Mouse (Mus musculus) lung, adult 2 months (tissue): ENCODE results near the gene Adnp. TPM values are rescaled to one million over a fixed set of nuclear protein-coding genes. Genes with fewer than 3 reads are reported as not detected.

Experiments
- DNase-seq: peaks from one replicate; pipeline ENCODE4 v3.0.0; 2022
- H3K4me1 ChIP-seq: fragments of 200-500 bp; 2 replicates; pipeline ENCODE4 v1.6.1; 2011; ENCODE audit warnings: low read length; ENCODE audit not compliant: control insufficient read depth, insufficient read depth
- H3K4me3 ChIP-seq: fragments of 200-500 bp; replicated peaks from 2 replicates; pipeline ENCODE3; 2011; ENCODE audit warnings: low read depth, mild to moderate bottlenecking, control low read depth, low read length; ENCODE audit errors: extremely low read depth
- CTCF ChIP-seq: fragments of 200-500 bp; IDR thresholded peaks from 2 replicates; pipeline ENCODE4 v1.5.1; 2011; ENCODE audit warnings: mild to moderate bottlenecking, low read length, control low read depth; ENCODE audit not compliant: insufficient read depth
- POLR2A ChIP-seq: fragments of 200-500 bp; IDR thresholded peaks from 2 replicates; pipeline ENCODE4 v1.6.1; 2011; ENCODE audit warnings: low read depth, mild to moderate bottlenecking, control low read depth, low read length, borderline replicate concordance; ENCODE audit errors: extremely low read depth
- WGBS: fragments of 180-500 bp; shearing (Covaris S2); methylation state at CpG from one replicate; pipeline ENCODE4 v1.1.7; 2018; 5-methylcytosine and 5-hydroxymethylcytosine counted together
- polyA plus RNA-seq: library from polyadenylated mRNA; depleted of rRNA; stranded (reverse); fragments of >200 nt; gene quantifications from 2 replicates; pipeline ENCODE4 v1.2.3, GENCODE M21; 2012

Gene Adnp
- polyA plus RNA-seq, 1 experiment, result 18.3 TPM

GRCm38 (mm10) chr2:168191856-168192255 is 15.1 kb downstream of the Adnp start:
- 57% methylated on average over 2 of the region's 2 CpGs for WGBS
- TF ChIP-seq CTCF (no peak), POLR2A (no peak)
- Histone ChIP-seq H3K4me3 (no peak overlapping the region), H3K4me1 (peaks cover 48% of the 10 kb centered on the region)
- no peak for DNase-seq

DNA sequence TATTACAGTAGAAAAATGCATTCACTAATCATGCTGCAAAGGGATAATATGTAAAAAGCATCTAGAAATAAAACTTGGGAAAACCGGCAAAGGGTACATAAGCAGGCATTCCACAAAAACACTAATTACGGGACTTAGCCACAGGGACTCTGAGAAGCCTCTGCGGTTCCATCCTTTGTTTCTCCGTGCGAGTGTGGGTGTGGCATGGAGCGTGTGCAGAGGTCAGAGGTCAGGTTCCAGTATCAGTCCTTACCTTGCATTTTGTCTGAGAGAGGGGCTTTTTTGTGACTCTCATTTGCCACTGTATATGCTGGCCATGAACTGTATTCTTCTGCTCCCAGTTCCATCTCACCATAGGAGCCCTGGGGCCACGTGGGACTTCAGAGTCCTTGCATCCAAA is 31.0 kb downstream of the Adnp start:
- no peak for TF ChIP-seq CTCF
- TF ChIP-seq POLR2A, result no peak
- 57% methylated on average over 7 of the region's 7 CpGs for WGBS
- no peak for DNase-seq
- H3K4me1 ChIP-seq, result no peaks in the 10 kb centered on the region
- H3K4me3 ChIP-seq, result no peak overlapping the region

DNA sequence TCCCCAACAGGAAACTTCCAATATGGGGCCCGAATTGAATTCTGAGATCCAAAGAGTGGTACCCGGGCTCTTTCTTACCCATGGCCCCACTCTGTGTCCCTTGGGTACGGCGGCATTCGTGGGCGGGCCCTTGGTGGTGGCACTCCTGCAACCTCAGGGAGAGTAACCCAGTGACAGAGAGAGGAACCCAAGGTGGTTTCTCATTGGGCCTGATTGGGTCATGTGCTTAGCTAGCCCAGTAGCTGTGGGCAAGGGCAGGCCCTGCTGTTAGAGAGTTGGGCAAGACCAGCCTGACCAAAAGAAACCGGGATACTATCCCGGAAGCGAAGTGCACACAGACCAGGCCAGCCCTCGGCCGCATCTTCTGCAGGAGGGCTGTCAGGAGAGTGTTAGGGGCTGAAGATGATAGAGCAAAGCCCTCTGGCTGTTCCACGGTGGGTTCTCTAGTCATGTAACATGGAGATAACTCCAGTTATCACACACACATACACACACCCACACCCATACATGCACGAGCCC is 36.7 kb downstream of the Adnp start:
- Histone ChIP-seq H3K4me1 (0 out of 2 replicates have a peak, but pooled peaks cover 3% of the 10 kb centered on the region), H3K4me3 (peak overlapping the region; percentile 43)
- peak; percentile 71 for DNase-seq
- WGBS, result 17% methylated on average over 13 of the region's 13 CpGs
- TF ChIP-seq CTCF (no peak), POLR2A (peak; percentile 42; the same call in 1 of the 2 replicates)

- 0 out of 2 replicates have a peak, but pooled peaks cover 3% of the 10 kb centered on the region for H3K4me1 ChIP-seq
- DNase-seq, result no peak
- WGBS, result 12% methylated on average over 9 of the region's 9 CpGs
- TF ChIP-seq CTCF, result no peak
- no peak for TF ChIP-seq POLR2A
- H3K4me3 ChIP-seq, result peak overlapping the region; percentile 35
Measured at GRCm38 (mm10) chr2:168169800-168170113, 37.2 kb downstream of the Adnp start.

- TF ChIP-seq CTCF, result no peak
- TF ChIP-seq POLR2A, result no peak
- no peak for DNase-seq
- H3K4me3 ChIP-seq, result no peak overlapping the region
- 0 out of 2 replicates have a peak, but pooled peaks cover 3% of the 10 kb centered on the region for H3K4me1 ChIP-seq
- WGBS, result 57% methylated on average over 9 of the region's 9 CpGs
Measured at GRCm38 (mm10) chr2:168168892-168169799, 37.8 kb downstream of the Adnp start.

DNA sequence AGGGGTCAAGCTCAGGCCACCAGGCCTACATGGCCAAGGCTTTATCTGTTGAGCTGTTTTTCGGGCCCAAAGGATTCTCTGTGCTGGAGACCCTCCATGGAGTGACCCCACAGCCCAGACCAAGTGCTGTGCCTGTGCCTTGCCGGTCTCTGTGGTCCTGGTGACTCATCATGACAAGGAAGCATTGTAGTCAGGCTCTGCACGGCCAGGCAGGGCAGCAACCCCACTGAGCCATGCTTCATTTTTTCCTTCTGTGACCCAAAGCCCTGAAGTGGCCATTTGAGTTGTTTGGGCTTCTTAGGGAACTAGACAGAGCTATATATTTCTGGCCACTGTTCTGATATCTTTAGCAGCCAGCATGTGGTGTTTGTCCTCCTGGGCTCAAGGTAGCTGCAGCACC is 39.1 kb downstream of the Adnp start:
- H3K4me3 ChIP-seq, result no peak overlapping the region
- no peak for TF ChIP-seq POLR2A
- no peak for TF ChIP-seq CTCF
- WGBS, result 53% methylated on average over 3 of the region's 3 CpGs
- H3K4me1 ChIP-seq, result 0 out of 2 replicates have a peak, but pooled peaks cover 3% of the 10 kb centered on the region
- DNase-seq, result no peak

- H3K4me1 ChIP-seq, result peaks cover 4% of the 10 kb centered on the region; the same call in 1 of the 2 replicates
- DNase-seq, result no peak
- H3K4me3 ChIP-seq, result no peak overlapping the region
- TF ChIP-seq POLR2A, result no peak
- no peak for TF ChIP-seq CTCF
- WGBS, result 49% methylated on average over 21 of the region's 21 CpGs
Measured at GRCm38 (mm10) chr2:168166750-168167460, 40.0 kb downstream of the Adnp start.

GRCm38 (mm10) chr2:168161978-168162377 is 44.9 kb downstream of the Adnp start:
- no peak for TF ChIP-seq CTCF
- TF ChIP-seq POLR2A, result no peak
- Histone ChIP-seq H3K4me3 (peak overlapping the region; percentile 11), H3K4me1 (peaks cover 3% of the 10 kb centered on the region)
- WGBS, result 6% methylated on average over 14 of the region's 14 CpGs
- DNase-seq, result no peak

GRCm38 (mm10) chr2:168161514-168161971 is 45.4 kb downstream of the Adnp start:
- Histone ChIP-seq H3K4me3 (peak overlapping the region; percentile 11), H3K4me1 (peaks cover 3% of the 10 kb centered on the region)
- no peak for DNase-seq
- WGBS, result 9% methylated on average over 11 of the region's 11 CpGs
- no peak for TF ChIP-seq POLR2A
